Mouse (Mus musculus): ENCODE measurements around the gene Psmf1. TPM values are rescaled to one million over a fixed set of nuclear protein-coding genes. Genes with fewer than 3 reads are reported as not detected.

Gene Psmf1
- polyA plus RNA-seq, 1 experiment from 2014 or later: 49.9 TPM

DNA sequence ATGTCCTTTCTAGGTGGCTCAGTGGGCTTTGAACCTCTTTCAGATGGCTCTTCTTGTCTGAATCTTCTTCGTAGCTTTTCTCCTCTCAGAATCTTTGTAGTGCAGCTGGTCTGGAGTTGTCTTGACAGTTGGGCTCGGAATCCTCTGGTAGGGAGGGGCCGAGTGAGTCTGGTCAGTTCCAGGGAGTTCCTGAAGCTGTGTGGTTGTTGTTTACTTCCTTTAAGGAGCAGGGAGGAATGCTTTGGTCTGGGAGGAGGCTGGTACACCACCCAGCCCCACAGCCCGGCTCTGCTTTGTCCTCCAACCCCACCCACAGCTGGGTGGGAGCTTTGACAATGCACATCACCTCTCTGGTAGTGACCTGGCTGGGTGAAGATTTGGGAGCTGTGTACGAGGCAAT, 7.3 kb upstream of the Psmf1 start:
- Histone ChIP-seq H3K4me1 (no peaks in the 10 kb centered on the region), H3K27ac (no peak overlapping the region), H3K4me2 (no peak overlapping the region), H3K4me3 (no peak overlapping the region), H3K9ac (no peak overlapping the region), H3K9me3 (replicated peaks) (no peaks in the 10 kb centered on the region), H3K36me3 (ENCODE audit: poor library complexity, severe bottlenecking) (no peaks in the 10 kb centered on the region), H3K27me3 (peaks cover 11% of the 10 kb centered on the region; the same call in 1 of the 2 replicates)
- WGBS: 70% methylated on average over 5 of the region's 5 CpGs
- ATAC-seq: no peak

DNA sequence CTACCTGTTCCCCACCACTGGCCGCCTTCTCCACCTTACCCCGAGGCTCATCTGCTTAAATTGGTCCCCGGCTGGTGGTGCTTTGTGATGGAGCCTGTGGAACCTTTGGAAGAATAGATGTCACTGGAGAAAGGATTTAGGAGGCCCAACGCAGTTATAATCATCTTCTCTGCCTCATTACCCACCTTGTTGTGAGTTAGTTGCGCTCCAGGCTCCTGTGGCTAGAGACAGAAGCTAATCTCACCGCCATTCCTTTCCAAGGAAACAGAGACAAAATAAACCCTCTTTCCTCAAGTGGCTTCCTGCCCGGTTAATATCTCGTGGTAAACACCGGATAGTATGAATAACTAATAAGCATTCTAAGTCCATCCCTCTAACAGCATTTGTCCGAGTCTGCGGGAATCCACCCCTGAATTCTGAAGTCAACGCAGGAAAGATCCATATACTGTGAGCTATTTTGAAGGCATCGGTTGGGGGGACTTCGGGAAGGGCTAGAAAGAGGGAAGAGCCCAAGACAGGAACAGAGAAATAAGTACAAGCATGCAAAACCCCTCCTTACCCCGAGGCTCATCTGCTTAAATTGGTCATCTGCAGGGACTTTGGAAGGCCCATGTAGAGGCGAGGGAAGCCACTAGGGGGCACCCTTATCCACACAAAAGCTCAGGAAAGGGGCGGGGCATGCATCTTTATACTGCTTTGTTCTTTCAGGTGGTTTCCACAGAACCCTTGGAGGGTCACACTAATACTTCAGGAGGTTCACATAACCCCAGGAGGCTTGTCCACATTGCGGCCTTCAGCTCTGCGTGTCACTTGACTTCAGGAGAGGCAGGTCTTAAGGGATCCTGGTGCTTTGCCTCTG, 4.1 kb upstream of the Psmf1 start:
- Histone ChIP-seq H3K27me3 (peaks cover 16% of the 10 kb centered on the region; the same call in 1 of the 2 replicates), H3K36me3 (ENCODE audit: poor library complexity, severe bottlenecking) (no peaks in the 10 kb centered on the region), H3K4me3 (no peak overlapping the region), H3K27ac (no peak overlapping the region), H3K4me2 (peak overlapping the region; percentile 16), H3K9me3 (replicated peaks) (no peaks in the 10 kb centered on the region), H3K4me1 (no peaks in the 10 kb centered on the region), H3K9ac (0 out of 2 replicates have a peak overlapping the region, but pooled peaks have one; percentile 16)
- 19% methylated on average over 19 of the region's 19 CpGs for WGBS
- peak; percentile 87 for ATAC-seq

DNA sequence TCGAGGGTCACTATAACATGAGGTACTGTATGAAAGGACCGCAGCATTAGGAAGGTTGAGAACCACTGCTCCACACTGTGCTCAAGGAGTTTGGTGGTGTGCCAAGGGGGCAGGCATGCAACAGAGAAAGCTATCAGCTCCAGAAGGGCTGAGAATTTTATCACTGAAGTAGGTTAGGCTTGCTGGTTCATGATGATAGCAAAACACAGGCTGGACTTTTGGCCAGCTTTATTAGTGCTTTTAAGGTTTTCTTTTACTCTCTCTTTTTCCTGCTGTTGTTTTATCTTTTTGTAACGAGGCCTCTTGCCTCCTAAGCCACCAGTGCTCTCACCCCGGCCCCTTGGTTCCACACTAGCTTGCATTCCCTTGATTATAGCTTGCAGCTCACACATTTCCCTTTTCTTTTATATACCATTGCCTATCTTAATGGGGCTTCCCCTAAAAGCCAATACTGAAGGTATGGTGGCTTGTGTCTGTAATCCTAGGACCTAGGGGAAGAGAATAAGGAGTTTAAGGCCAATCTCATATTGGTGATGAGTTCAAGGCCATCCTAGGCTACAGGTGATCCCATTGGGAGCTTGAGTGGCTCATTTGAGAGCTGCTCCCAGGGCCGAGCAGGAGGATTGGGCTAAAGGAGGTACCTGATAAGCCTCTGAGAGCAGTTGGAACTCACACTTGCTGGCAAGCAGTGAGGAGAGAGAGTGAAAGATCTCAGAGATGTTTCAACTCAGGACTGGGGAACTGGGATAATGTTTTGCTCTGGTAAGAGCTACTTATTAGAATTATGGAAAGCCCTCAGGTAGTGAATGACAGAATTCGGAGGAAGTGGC, 921 bp downstream of the Psmf1 start:
- peaks cover 13% of the 10 kb centered on the region; the same call in 1 of the 2 replicates for H3K27me3 ChIP-seq
- 69% methylated on average over 6 of the region's 6 CpGs for WGBS
- H3K9me3 ChIP-seq (replicated peaks): no peaks in the 10 kb centered on the region
- no peak overlapping the region for H3K4me3 ChIP-seq
- peaks cover 25% of the 10 kb centered on the region for H3K4me1 ChIP-seq
- H3K4me2 ChIP-seq: no peak overlapping the region
- no peak for ATAC-seq
- H3K9ac ChIP-seq: no peak overlapping the region
- H3K27ac ChIP-seq: no peak overlapping the region
- H3K36me3 ChIP-seq (ENCODE audit: poor library complexity, severe bottlenecking): no peaks in the 10 kb centered on the region

DNA sequence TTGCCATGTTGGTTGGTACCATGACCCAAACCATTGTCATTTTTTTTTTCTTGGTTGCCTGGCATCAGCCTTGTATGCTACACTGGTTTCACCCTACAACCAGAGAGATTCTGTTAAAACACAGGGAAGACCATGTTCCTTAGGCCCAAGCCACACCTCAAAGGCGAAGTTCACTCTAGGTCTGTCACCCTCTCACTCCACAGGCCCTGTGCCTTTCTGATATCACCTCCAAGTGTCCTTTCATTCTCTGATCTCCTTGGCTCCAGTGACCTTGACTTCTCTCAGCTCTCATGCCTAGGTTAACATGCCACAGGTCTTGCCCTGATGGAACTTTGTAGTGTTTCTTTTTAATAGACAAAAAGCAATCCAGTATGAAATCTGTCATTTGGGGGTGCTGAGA, 1.9 kb downstream of the Psmf1 start:
- Histone ChIP-seq H3K4me2 (no peak overlapping the region), H3K9ac (no peak overlapping the region), H3K4me1 (peaks cover 25% of the 10 kb centered on the region), H3K36me3 (ENCODE audit: poor library complexity, severe bottlenecking) (no peaks in the 10 kb centered on the region), H3K9me3 (replicated peaks) (no peaks in the 10 kb centered on the region), H3K4me3 (no peak overlapping the region), H3K27me3 (0 out of 2 replicates have a peak, but pooled peaks cover 6% of the 10 kb centered on the region), H3K27ac (no peak overlapping the region)
- WGBS: 94% methylated on average over 1 of the region's 1 CpGs
- ATAC-seq: no peak

DNA sequence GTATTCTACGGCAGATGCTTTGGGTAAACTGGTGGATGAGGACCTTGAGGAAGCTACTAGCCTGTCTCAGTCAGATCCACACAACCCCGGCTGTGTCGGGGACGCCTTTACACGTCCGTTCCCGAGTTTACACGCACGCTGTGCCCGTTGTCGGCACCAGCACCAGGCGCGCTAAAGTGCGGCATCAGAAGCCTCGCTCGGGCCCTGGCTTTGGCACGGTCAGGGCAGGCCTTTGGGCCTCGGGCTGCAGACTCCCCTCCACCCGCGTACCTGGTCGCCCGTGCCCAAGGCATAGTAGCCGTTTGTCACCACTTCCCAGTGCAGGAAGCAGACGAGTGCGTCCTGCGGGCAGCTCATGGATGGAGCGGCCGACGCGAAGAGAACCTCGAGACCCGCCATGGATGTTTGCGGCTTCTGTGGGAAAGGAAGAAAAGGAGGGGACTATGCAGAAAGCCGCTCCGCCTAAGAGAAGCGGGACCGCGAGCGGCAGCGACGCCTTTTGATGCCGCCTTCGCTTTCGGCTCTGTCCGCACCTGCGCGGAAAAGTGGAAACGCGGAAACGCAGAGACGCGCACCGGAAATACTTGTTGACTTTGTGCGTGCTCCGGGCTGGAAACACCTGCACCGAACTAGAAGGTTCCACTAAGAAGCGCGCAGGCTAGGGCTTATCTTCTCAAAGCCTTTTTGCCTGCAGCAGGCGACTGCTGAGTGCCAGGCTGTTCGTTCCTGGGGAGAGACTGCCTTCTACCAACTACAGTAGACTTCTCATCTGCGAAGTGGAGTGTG, 3.1 kb downstream of the Psmf1 start:
- peak; percentile 96 for ATAC-seq
- H3K4me3 ChIP-seq: peak overlapping the region; percentile 95
- H3K4me2 ChIP-seq: peak overlapping the region; percentile 88
- H3K9ac ChIP-seq: peak overlapping the region; percentile 88
- 0 out of 2 replicates have a peak, but pooled peaks cover 5% of the 10 kb centered on the region for H3K27me3 ChIP-seq
- under 1% methylated on average over 61 of the region's 61 CpGs for WGBS
- H3K4me1 ChIP-seq: peaks cover 25% of the 10 kb centered on the region
- peak overlapping the region; percentile 81 for H3K27ac ChIP-seq
- no peaks in the 10 kb centered on the region for H3K9me3 ChIP-seq (replicated peaks)
- H3K36me3 ChIP-seq (ENCODE audit: poor library complexity, severe bottlenecking): no peaks in the 10 kb centered on the region

DNA sequence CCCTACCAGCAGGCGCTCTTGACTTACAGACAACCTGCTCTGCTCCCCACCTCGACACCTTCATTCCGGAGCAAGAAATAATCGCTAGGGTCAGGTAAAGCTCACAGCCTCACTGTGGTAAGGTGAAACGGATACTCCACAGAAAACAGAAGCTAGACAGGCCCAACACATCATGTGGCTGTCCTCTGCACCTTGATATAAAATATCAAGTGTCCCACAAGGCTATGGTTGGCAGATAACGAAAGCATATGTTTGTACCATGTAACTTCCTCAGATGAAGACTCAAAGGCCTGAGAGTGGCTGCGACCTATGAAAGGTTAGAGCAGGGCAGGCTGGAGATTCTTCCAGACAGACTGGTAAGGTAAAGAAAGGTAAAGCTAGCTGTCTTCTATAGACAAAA, 4.5 kb downstream of the Psmf1 start:
- Histone ChIP-seq H3K36me3 (ENCODE audit: poor library complexity, severe bottlenecking) (peaks cover 8% of the 10 kb centered on the region), H3K4me2 (peak overlapping the region; percentile 88), H3K4me3 (0 out of 2 replicates have a peak overlapping the region, but pooled peaks have one; percentile 95), H3K27ac (no peak overlapping the region), H3K9ac (no peak overlapping the region), H3K9me3 (replicated peaks) (no peaks in the 10 kb centered on the region), H3K4me1 (peaks cover 25% of the 10 kb centered on the region), H3K27me3 (0 out of 2 replicates have a peak, but pooled peaks cover 5% of the 10 kb centered on the region)
- WGBS: 87% methylated on average over 7 of the region's 7 CpGs
- no peak for ATAC-seq

DNA sequence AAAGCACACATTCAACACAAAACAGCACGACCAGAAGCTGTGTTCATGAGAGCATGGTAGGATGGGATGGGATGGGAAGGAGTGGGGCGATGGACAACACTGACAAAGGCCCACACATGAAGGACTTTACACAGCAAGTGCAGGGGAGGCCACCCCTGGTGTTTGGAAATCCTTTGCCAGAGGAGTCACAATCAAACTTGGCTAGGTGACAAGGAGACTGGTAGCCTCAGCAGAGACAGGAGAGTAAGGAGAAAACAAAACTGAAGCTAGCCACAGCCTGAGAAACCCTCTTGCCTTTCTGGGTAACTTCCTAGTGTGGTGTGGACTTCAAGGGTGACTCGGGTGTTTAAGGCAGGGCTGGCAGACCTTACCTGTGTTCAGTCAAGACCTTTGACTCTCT, 4.9 kb downstream of the Psmf1 start:
- WGBS: 88% methylated on average over 3 of the region's 3 CpGs
- no peak overlapping the region for H3K9ac ChIP-seq
- H3K27ac ChIP-seq: no peak overlapping the region
- H3K4me2 ChIP-seq: peak overlapping the region; percentile 88; the same call in 1 of the 2 replicates
- no peak for ATAC-seq
- H3K36me3 ChIP-seq (ENCODE audit: poor library complexity, severe bottlenecking): peaks cover 12% of the 10 kb centered on the region
- no peak overlapping the region for H3K4me3 ChIP-seq
- peaks cover 25% of the 10 kb centered on the region for H3K4me1 ChIP-seq
- H3K9me3 ChIP-seq (replicated peaks): no peaks in the 10 kb centered on the region
- H3K27me3 ChIP-seq: 0 out of 2 replicates have a peak, but pooled peaks cover 5% of the 10 kb centered on the region

DNA sequence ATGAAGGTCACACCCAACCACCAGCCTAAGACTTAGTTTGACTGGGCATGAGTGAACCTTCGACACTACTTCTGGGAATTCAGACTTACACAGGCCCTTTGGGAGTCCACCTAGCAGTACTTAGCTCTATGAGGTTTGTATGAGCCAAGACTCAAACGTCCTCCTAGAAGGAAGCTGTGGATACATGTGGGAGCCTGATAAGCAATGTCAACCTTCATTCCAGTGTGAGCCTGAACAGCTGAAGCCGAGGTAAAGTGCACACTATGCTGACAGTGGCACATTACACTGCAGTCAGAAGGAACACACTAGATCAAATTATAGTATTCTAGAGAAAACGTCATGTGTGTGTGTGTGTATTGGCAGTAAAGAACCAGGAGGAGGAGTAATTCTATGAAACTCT, 5.5 kb downstream of the Psmf1 start:
- Histone ChIP-seq H3K4me3 (no peak overlapping the region), H3K4me2 (no peak overlapping the region), H3K9ac (no peak overlapping the region), H3K27me3 (no peaks in the 10 kb centered on the region), H3K9me3 (replicated peaks) (no peaks in the 10 kb centered on the region), H3K4me1 (peaks cover 25% of the 10 kb centered on the region), H3K27ac (no peak overlapping the region), H3K36me3 (ENCODE audit: poor library complexity, severe bottlenecking) (peaks cover 18% of the 10 kb centered on the region)
- 86% methylated on average over 4 of the region's 4 CpGs for WGBS
- no peak for ATAC-seq

DNA sequence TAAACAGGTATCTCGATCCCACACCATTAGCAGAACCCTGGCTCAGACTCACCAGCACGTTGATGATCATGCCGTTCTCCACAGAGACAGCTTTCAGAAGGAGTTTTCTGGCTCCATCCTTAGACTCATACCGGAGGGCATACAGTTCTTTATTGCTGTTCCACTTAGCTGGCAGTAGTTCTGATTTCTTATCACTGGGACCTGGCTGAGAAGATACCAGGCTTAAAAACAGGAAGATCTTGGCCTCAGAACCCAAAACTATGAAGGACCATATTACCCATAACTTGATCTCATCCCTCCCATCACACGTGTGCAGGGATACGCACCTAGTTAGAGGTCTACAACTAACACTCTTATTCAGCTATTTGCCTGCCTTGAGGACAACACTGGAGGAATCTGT, 8.6 kb downstream of the Psmf1 start:
- 94% methylated on average over 6 of the region's 6 CpGs for WGBS
- ATAC-seq: no peak
- H3K9ac ChIP-seq: no peak overlapping the region

DNA sequence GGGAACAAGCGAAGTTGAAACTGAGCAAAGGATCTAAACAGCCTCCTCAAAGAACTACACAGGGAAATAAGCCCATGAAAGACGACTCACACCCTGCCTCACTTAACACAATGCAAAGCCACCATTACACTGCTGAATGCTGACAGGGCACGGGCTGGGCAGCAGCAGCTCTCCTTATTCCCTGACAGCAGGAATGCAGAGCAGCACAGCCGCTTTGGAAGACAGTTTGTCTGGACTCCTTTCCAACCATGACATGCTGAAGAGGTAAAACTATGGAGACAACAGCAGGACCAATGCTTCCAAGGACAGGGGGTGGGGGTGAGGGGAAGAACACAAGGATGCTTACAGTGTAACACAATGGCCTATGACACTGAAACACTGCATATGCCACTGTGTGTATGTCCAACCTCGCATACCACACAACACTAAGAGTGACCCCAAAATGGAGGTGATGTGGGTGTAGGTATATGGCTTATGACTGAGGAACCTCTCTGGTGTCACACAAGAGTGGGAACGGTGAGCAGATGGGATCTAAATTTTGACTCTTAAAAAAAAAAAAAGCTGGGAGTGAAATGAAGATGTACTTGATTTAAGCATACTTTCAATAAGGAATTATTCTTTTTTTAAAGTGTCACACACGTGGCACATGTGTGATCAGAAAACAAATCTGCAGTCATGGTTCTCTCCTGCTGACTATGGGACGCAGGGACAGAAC, 10.7 kb downstream of the Psmf1 start:
- H3K27ac ChIP-seq: no peak overlapping the region
- H3K9me3 ChIP-seq (replicated peaks): no peaks in the 10 kb centered on the region
- no peaks in the 10 kb centered on the region for H3K27me3 ChIP-seq
- H3K4me3 ChIP-seq: no peak overlapping the region
- no peak overlapping the region for H3K4me2 ChIP-seq
- no peaks in the 10 kb centered on the region for H3K4me1 ChIP-seq
- ATAC-seq: no peak
- 86% methylated on average over 8 of the region's 8 CpGs for WGBS
- H3K9ac ChIP-seq: no peak overlapping the region
- peaks cover 52% of the 10 kb centered on the region for H3K36me3 ChIP-seq (ENCODE audit: poor library complexity, severe bottlenecking)

More for the DNA sequence above, 8.6 kb downstream of the Psmf1 start:
- Histone ChIP-seq H3K9me3 (replicated peaks) (no peaks in the 10 kb centered on the region), H3K4me1 (peaks cover 15% of the 10 kb centered on the region), H3K36me3 (ENCODE audit: poor library complexity, severe bottlenecking) (peaks cover 31% of the 10 kb centered on the region), H3K4me3 (no peak overlapping the region), H3K27ac (no peak overlapping the region), H3K27me3 (no peaks in the 10 kb centered on the region), H3K4me2 (no peak overlapping the region)

DNA sequence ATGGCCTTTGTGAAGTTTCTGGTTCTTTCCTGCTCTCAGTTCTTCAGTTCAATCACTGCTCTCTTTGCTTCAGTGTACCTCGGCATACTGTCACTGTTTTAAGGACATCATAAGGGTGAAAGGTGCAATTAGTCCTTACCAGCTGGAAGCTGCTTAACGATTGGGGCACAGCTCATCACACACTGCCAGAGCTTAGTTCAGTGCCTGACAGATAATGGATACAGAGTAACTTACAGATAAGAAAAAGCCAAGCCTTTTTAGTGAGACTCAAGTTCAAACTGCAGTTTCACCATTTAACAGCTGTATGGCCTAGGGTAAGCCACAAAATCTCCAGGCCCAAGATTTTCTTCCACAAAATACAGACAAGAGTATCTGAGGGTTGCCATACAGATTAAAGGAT, 19.9 kb downstream of the Psmf1 start:
- H3K36me3 ChIP-seq (ENCODE audit: poor library complexity, severe bottlenecking): peaks cover 88% of the 10 kb centered on the region
- H3K9ac ChIP-seq: no peak overlapping the region
- H3K4me3 ChIP-seq: no peak overlapping the region
- no peak overlapping the region for H3K27ac ChIP-seq
- WGBS: 89% methylated on average over 2 of the region's 2 CpGs
- H3K27me3 ChIP-seq: no peaks in the 10 kb centered on the region
- 0 out of 2 replicates have a peak, but pooled peaks cover 6% of the 10 kb centered on the region for H3K9me3 ChIP-seq (replicated peaks)
- H3K4me2 ChIP-seq: no peak overlapping the region
- H3K4me1 ChIP-seq: no peaks in the 10 kb centered on the region
- no peak for ATAC-seq

Measured in forebrain, embryonic 13.5 days (tissue).